Mouse (Mus musculus) stomach, postnatal 0 days (tissue): ENCODE data around the gene Gm16181. TPM values are rescaled to one million over a fixed set of nuclear protein-coding genes. Genes with fewer than 3 reads are reported as not detected.

ENCODE experiments used
- ATAC-seq: fragments of 200-750 bp; cut with Nextera tagmentation; 2 replicates; pipeline ENCODE4 v1.8.0; 2017; ENCODE audit not compliant: low FRiP score, low TSS enrichment
- DNase-seq: peaks from one replicate; pipeline ENCODE4 v3.0.0-alpha.2; 2016; ENCODE audit warnings: low spot score
- H3K27ac ChIP-seq: fragments of 300-500 bp; sonication (generic); replicated peaks from 2 replicates; pipeline ENCODE4 v1.5.1; 2014; ENCODE audit warnings: mild to moderate bottlenecking, control low read depth
- H3K27me3 ChIP-seq: fragments of 300-500 bp; sonication (generic); 2 replicates; pipeline ENCODE4 v1.6.1; 2014; ENCODE audit warnings: low read length; ENCODE audit not compliant: control insufficient read depth, insufficient read depth
- H3K36me3 ChIP-seq: fragments of 300-500 bp; sonication (generic); 2 replicates; pipeline ENCODE4 v1.6.1; 2014; ENCODE audit warnings: low read length, mixed read lengths; ENCODE audit not compliant: control insufficient read depth, insufficient read depth
- H3K4me1 ChIP-seq: fragments of 300-500 bp; sonication (generic); replicated peaks from 2 replicates; pipeline ENCODE4 v1.6.1; 2014; ENCODE audit warnings: antibody characterized with exemption; ENCODE audit not compliant: control insufficient read depth, insufficient read depth
- H3K4me2 ChIP-seq: fragments of 300-500 bp; sonication (generic); replicated peaks from 2 replicates; pipeline ENCODE4 v1.6.1; 2014; ENCODE audit warnings: low read depth, mild to moderate bottlenecking, control low read depth, moderate library complexity
- H3K4me3 ChIP-seq: fragments of 300-500 bp; sonication (generic); 2 replicates; pipeline ENCODE4 v1.5.1; 2014; ENCODE audit warnings: low read depth, low read length, control low read depth
- H3K9ac ChIP-seq: fragments of 300-500 bp; sonication (generic); 2 replicates; pipeline ENCODE4 v1.6.1; 2014; ENCODE audit warnings: mild to moderate bottlenecking, low read length, control low read depth, mixed read lengths
- H3K9me3 ChIP-seq: fragments of 300-500 bp; sonication (generic); 2 replicates; pipeline ENCODE4 v1.6.1; 2016; ENCODE audit warnings: low read length; ENCODE audit not compliant: control insufficient read depth
- CTCF ChIP-seq: IDR thresholded peaks from 2 replicates; pipeline ENCODE4 v1.5.1; 2016; ENCODE audit warnings: antibody characterized with exemption, low read depth, mild to moderate bottlenecking, moderate library complexity
- EP300 ChIP-seq: optimal IDR thresholded peaks from 2 replicates; pipeline ENCODE3; 2016; ENCODE audit warnings: antibody characterized with exemption
- WGBS: fragments of 180-500 bp; shearing (Covaris S2); extraction: QIAGEN DNeasy Blood & Tissue Kit; methylation state at CpG from one replicate; pipeline ENCODE4 v1.1.7; 2014; 5-methylcytosine and 5-hydroxymethylcytosine counted together
- polyA plus RNA-seq: library from polyadenylated mRNA; unstranded; fragments of >200 nt; fragmentation: Nextera tagmentation; extraction: Ambion mirVana; gene quantifications from 2 replicates; pipeline ENCODE4 v1.2.1, GENCODE M21; 2015

Gm16181 gene
- polyA plus RNA-seq, 1 experiment from 2014 or later = 0.27 TPM

DNA sequence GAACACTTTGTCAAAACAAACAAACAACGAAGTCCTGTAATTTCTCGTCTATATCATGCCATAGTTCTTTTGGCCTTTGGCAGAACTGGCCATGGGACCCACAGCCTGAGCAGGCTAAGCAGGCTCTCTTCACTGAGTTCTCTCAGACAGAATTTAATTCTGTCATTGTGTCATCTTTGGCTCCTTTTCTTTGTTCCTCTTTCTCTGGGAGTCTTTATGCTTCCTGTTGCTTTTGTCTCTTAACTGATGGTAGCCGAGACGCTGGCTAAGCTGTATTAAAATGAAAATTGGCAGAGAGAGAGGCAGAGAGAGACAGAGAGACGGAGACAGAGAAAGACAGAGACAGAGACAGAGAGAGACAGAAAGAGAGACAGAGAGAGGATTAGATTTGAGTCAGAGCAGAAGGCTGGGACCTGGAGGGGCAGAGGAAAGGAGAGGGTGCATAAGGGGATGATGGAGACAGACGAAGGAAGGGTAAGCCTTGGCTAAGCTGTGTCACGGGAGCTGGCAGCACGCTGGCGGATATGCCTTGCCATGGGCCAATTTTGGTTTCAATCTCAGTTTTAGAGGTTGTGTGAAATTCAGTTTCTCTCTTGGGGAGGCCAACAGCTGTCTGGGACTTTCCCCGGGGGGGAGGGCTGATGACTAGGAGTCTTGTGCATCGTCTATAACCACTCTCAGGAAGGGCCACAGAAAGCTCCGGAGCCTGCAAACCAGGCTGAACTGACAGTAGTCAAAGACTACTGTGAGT is 10.7 kb upstream of the Gm16181 start:
- ATAC-seq (peak; percentile 34; the same call in 1 of the 2 replicates), DNase-seq (no peak)
- Histone ChIP-seq H3K4me2 (no peak overlapping the region), H3K9ac (no peak overlapping the region), H3K36me3 (no peaks in the 10 kb centered on the region), H3K4me1 (no peaks in the 10 kb centered on the region), H3K9me3 (no peaks in the 10 kb centered on the region), H3K27me3 (no peaks in the 10 kb centered on the region), H3K4me3 (no peak overlapping the region), H3K27ac (peak overlapping the region; percentile 66)
- WGBS = 73% methylated on average over 12 of the region's 12 CpGs
- TF ChIP-seq CTCF = no peak
- no peak for TF ChIP-seq EP300

DNA sequence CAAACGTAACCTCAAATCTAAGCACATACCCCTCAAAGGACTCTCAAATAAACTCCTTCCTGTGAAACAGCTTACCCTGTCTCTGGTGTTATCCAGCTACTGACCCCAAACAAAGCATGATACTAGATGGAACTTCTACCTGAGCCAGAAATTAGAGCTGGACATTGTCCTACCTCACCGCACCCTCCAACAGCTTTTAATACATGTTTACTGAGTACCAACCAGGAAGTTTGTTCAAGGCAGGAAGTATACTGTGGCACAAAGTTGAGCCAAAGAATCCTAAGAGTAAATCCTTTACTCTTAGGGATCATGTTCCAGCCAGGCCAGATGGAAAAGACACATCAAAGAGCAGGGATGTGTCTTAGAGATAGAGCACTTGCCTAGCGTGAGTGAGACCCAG is 10.0 kb upstream of the Gm16181 start:
- no peaks in the 10 kb centered on the region for H3K9me3 ChIP-seq
- H3K4me3 ChIP-seq = no peak overlapping the region
- DNase-seq = no peak
- H3K36me3 ChIP-seq = no peaks in the 10 kb centered on the region
- peak; percentile 88 for ATAC-seq
- 40% methylated on average over 3 of the region's 3 CpGs for WGBS
- TF ChIP-seq CTCF = no peak
- TF ChIP-seq EP300 = no peak
- H3K4me2 ChIP-seq = no peak overlapping the region
- H3K27ac ChIP-seq = peak overlapping the region; percentile 66
- H3K4me1 ChIP-seq = no peaks in the 10 kb centered on the region
- no peaks in the 10 kb centered on the region for H3K27me3 ChIP-seq
- no peak overlapping the region for H3K9ac ChIP-seq

DNA sequence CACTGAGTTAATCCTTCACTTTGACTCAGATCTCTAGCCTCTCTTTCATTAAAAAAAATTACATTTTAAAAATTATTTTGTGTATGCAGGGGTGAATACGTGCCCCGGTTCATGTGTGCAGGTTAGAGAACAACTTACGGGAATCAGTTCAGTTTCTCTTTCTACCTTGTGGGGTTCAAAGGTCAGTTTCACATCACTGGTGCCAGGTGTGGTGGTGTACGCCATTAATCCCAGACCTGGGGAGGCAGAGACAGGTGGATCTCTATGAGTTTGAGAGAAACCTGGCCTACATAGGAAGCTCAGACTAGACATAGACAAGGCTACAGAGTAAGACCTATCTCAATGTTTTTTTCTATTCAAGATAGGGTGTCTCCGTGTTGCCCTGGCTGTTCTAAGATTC is 7.6 kb upstream of the Gm16181 start:
- ATAC-seq = no peak
- H3K36me3 ChIP-seq = no peaks in the 10 kb centered on the region

DNA sequence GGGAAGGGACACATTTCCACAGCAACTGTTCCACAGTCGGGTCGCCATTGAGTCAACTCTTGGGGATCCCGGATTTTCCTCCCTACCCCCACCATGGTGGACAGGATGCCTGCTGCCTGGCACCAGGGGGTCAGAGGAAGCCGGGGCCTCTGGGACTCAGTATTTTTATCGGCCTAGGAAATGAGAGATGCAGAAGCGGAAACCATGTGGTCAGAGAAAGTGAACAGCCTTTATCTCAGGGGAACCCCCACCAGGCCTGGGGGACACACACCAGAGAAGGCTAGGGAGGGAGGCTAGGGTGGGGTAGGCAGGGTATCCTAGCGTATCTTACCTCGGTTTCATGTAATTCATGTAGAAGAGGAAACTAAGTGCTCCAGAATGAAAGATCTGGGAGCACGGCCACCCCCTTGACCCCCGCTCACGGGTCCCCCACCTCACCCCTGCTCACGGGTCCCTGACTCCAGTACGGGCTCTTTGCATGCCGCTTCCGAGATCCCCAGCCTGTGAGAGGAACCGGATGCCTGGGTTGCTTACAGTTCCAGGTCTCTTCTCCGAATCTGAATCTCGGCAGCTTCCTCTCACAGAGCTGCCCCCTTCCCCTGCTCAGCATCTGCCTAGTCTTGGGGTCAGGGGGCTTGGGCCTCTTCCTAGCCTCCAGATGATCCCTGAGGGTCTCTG is 2.0 kb upstream of the Gm16181 start:
- ATAC-seq = no peak; the same call in 1 of the 2 replicates
- Histone ChIP-seq H3K4me2 (no peak overlapping the region), H3K36me3 (no peaks in the 10 kb centered on the region), H3K9me3 (no peaks in the 10 kb centered on the region), H3K27me3 (no peaks in the 10 kb centered on the region), H3K4me3 (no peak overlapping the region), H3K9ac (no peak overlapping the region), H3K27ac (no peak overlapping the region), H3K4me1 (no peaks in the 10 kb centered on the region)
- 77% methylated on average over 18 of the region's 18 CpGs for WGBS
- TF ChIP-seq EP300 (no peak), CTCF (no peak)
- DNase-seq = no peak

More for the DNA sequence above, 7.6 kb upstream of the Gm16181 start:
- TF ChIP-seq CTCF = no peak
- TF ChIP-seq EP300 = no peak
- Histone ChIP-seq H3K4me2 (no peak overlapping the region), H3K27ac (no peak overlapping the region), H3K4me3 (no peak overlapping the region), H3K4me1 (no peaks in the 10 kb centered on the region), H3K9me3 (no peaks in the 10 kb centered on the region), H3K9ac (no peak overlapping the region), H3K27me3 (no peaks in the 10 kb centered on the region)
- DNase-seq = no peak
- 90% methylated on average over 5 of the region's 5 CpGs for WGBS

DNA sequence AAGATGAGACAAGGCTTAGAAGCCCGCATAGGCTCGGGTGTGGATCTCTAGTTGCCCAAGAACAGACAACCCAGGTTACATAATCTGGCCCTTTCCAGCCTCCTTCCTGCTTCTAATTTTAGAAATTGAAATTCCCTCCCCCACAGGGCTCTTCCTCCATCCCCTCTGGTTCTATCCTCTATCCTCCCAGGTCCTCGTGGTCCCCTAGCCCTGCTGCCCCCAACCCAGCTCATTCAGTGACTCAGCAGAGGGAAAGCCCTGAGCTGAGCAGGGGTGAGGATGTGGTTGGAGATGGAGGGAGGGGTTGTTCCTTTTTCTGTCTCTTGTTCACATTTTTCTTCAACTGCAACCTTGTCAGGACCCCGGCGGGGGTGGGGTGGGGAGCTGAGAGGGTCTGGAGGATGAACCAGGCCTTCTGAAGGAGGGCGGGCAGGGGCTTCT is 1.0 kb upstream of the Gm16181 start:
- Histone ChIP-seq H3K36me3 (no peaks in the 10 kb centered on the region), H3K9me3 (no peaks in the 10 kb centered on the region), H3K27me3 (no peaks in the 10 kb centered on the region), H3K4me3 (no peak overlapping the region), H3K4me1 (no peaks in the 10 kb centered on the region), H3K27ac (no peak overlapping the region), H3K4me2 (no peak overlapping the region), H3K9ac (no peak overlapping the region)
- TF ChIP-seq CTCF = no peak
- no peak for TF ChIP-seq EP300
- DNase-seq (no peak), ATAC-seq (no peak)
- WGBS = 62% methylated on average over 6 of the region's 6 CpGs

DNA sequence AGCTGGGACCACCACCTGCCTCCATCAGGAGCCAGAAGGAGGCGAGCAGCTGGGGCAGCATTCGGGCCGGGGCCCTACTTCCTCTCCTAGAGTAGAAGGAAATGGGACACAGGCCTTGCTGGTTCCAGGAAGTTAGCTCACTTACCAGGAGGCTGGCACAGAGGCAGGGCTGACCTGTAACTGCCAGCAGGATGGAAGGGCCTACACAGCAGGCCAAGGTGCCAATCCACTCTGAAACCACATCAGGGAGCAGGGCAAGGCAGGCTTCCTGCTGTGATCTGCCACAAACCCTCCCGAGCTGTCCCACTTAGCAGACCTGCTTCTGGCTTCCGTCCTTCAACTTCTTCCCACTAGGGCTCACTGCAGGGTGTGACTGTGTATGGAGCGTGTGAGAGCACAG is 1.7 kb downstream of the Gm16181 start:
- H3K4me3 ChIP-seq = no peak overlapping the region
- no peak overlapping the region for H3K9ac ChIP-seq
- no peaks in the 10 kb centered on the region for H3K27me3 ChIP-seq
- DNase-seq (no peak), ATAC-seq (no peak)
- no peaks in the 10 kb centered on the region for H3K4me1 ChIP-seq
- 58% methylated on average over 6 of the region's 6 CpGs for WGBS
- TF ChIP-seq CTCF (no peak), EP300 (no peak)
- peak overlapping the region; percentile 40; the same call in 1 of the 2 replicates for H3K27ac ChIP-seq
- no peaks in the 10 kb centered on the region for H3K9me3 ChIP-seq
- H3K4me2 ChIP-seq = no peak overlapping the region
- H3K36me3 ChIP-seq = no peaks in the 10 kb centered on the region; the same call in 1 of the 2 replicates
